Mouse (Mus musculus) hindbrain, embryonic 14.5 days (tissue): Measurements from ENCODE around the gene Dnajc17. TPM values are rescaled to one million over a fixed set of nuclear protein-coding genes. Genes with fewer than 3 reads are reported as not detected.

Experiments
- ATAC-seq: fragments of 200-750 bp; cut with Nextera tagmentation; 2 replicates; pipeline ENCODE4 v1.8.0; 2017; ENCODE audit warnings: moderate number of reproducible peaks, mild to moderate bottlenecking, moderate TSS enrichment, moderate library complexity; ENCODE audit not compliant: low FRiP score
- DNase-seq: peaks from one replicate; pipeline ENCODE4 v3.0.0-alpha.2; 2015; ENCODE audit warnings: low spot score
- H3K27ac ChIP-seq: fragments of 300-500 bp; sonication (generic); 2 replicates; pipeline ENCODE4 v1.5.1; 2014; ENCODE audit warnings: mild to moderate bottlenecking, moderate library complexity
- H3K27me3 ChIP-seq: fragments of 300-500 bp; sonication (generic); 2 replicates; pipeline ENCODE4 v1.6.1; 2014; ENCODE audit warnings: mild to moderate bottlenecking, low read length, mixed read lengths; ENCODE audit not compliant: control insufficient read depth, insufficient read depth
- H3K36me3 ChIP-seq: fragments of 300-500 bp; sonication (generic); replicated peaks from 2 replicates; pipeline ENCODE4 v1.6.1; 2014; ENCODE audit not compliant: control insufficient read depth, insufficient read depth
- H3K4me1 ChIP-seq: fragments of 300-500 bp; sonication (generic); replicated peaks from 2 replicates; pipeline ENCODE4 v1.6.1; 2014; ENCODE audit warnings: antibody characterized with exemption, low read length, mixed read lengths; ENCODE audit not compliant: control insufficient read depth, insufficient read depth
- H3K4me2 ChIP-seq: fragments of 300-500 bp; sonication (generic); replicated peaks from 2 replicates; pipeline ENCODE4 v1.6.1; 2014; ENCODE audit warnings: mild to moderate bottlenecking, moderate library complexity
- H3K4me3 ChIP-seq: fragments of 300-500 bp; sonication (generic); replicated peaks from 2 replicates; pipeline ENCODE4 v1.5.1; 2014; ENCODE audit warnings: mild to moderate bottlenecking, low read length
- H3K9ac ChIP-seq: fragments of 300-500 bp; sonication (generic); 2 replicates; pipeline ENCODE4 v1.6.1; 2014
- H3K9me3 ChIP-seq: fragments of 300-500 bp; sonication (generic); 2 replicates; pipeline ENCODE4 v1.6.1; 2016; ENCODE audit warnings: low read length; ENCODE audit not compliant: control insufficient read depth
- WGBS: fragments of 180-500 bp; shearing (Covaris S2); extraction: QIAGEN DNeasy Blood & Tissue Kit; methylation state at CpG from one replicate; pipeline ENCODE4 v1.1.7; 2014; 5-methylcytosine and 5-hydroxymethylcytosine counted together
- polyA plus RNA-seq: library from polyadenylated mRNA; unstranded; fragments of >200 nt; fragmentation: Nextera tagmentation; extraction: Ambion mirVana; gene quantifications from 2 replicates; pipeline ENCODE4 v1.2.1, GENCODE M21; 2014

Gene Dnajc17
- polyA plus RNA-seq, 1 experiment from 2014 or later = 20.1 TPM

DNA sequence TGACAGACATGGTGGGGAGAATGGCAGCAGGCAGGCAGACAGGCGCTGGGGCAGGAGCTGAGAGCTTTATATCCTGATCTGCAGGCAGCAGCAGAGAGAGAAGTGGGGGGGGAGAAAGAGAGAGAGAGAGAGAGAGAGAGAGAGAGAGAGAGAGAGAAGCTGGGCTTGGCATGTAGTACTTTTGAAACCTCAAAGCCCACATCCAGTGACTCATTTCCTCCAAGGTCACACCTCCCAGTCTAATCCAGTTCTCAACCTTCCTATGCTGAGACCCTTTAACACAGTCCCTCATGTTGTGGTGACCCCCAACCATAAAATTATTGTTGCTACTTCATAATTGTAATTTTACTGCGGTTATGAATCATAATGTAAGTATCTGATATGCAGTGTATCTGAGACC, 38.3 kb downstream of the Dnajc17 start:
- ATAC-seq = no peak
- WGBS = 96% methylated on average over 2 of the region's 2 CpGs
- no peak overlapping the region for H3K27ac ChIP-seq
- no peak overlapping the region for H3K9ac ChIP-seq
- no peaks in the 10 kb centered on the region for H3K36me3 ChIP-seq
- H3K9me3 ChIP-seq = no peaks in the 10 kb centered on the region
- H3K27me3 ChIP-seq = peaks cover 28% of the 10 kb centered on the region
- no peak overlapping the region for H3K4me3 ChIP-seq
- DNase-seq = no peak
- H3K4me2 ChIP-seq = no peak overlapping the region
- peaks cover 28% of the 10 kb centered on the region for H3K4me1 ChIP-seq

DNA sequence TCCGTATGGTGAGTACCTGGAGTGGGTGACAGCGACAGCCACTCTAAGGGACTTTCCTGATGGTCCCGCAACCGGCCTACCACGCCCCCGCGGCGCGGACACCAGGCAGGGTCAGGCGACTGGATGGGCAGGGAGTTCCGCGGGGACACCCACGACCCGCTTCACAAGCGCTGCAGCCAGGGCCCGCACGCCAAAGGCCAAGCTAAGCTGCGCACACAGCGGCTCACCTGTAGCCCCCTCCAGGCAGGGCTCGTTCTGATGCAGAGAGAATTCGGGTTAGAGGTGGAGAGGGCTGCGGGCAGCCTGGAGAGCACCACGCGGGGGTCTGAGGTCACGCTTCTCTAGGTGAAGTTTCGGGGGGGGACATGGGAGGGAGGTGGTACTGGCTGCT, 40.7 kb downstream of the Dnajc17 start:
- WGBS = 3% methylated on average over 21 of the region's 26 CpGs
- DNase-seq (no peak), ATAC-seq (peak; percentile 33; the same call in 1 of the 2 replicates)
- Histone ChIP-seq H3K4me3 (peak overlapping the region; percentile 50), H3K27me3 (peaks cover 35% of the 10 kb centered on the region), H3K9me3 (no peaks in the 10 kb centered on the region), H3K4me2 (peak overlapping the region; percentile 100), H3K27ac (no peak overlapping the region), H3K36me3 (no peaks in the 10 kb centered on the region), H3K4me1 (peaks cover 21% of the 10 kb centered on the region), H3K9ac (peak overlapping the region; percentile 51)

DNA sequence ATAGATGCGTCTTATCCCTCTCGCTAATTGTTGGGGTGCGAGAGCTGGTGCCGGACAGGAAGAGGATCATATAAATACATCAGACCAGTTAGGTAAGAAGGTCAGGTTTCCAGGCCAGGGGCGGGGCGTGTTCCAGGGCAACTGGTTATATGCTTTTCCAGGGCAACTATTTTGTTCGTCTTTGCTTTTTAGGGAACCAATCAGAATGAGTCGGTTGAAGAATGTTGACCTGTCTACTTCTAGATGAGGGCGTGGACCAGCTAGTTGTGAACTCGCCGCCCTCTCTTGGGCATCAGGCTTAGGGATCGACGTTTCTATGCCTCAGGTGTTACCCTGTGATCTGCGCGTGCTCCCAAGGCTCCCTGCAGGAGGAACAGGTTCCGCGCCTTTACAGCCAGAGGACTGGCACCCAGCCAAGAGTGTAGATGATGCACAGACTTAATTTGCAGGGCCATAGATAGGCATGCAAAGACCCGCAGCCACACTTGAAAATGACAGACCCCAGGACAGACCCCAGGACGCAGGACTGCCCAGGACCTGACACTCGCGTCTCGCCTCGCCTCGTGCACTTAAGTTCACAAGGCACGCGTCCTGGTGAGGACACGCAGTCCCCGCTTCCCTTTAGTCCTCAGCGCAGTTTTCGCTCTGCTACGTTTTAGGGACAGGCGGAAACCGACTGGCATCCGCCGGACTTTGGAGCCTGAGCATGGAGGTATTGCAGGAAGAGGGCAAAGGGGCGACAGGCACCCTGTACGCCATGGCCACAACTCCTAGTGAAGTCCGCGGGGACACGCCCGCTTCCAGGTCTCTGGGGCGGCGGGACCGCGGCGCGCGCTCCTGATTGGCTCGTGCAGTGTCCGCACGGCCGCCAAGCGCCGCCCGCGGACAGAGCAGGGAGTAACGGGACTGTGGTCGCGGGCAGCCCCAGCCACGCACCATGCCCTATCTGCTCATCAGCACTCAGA, 41.4 kb downstream of the Dnajc17 start, which contains the start of gene Gchfr:
Gene Gchfr, plus strand, starts transcription at position 873 of the 965 bp plus-strand sequence.
- H3K9ac ChIP-seq = peak within 1 kb of the TSS; percentile 51
- H3K4me2 ChIP-seq = peak within 1 kb of the TSS; percentile 100
- H3K9me3 ChIP-seq = no peaks in the 10 kb centered on the region
- DNase-seq = peak; percentile 70
- peak within 1 kb of the TSS; percentile 50 for H3K4me3 ChIP-seq
- H3K4me1 ChIP-seq = peaks cover 16% of the 10 kb centered on the region
- H3K36me3 ChIP-seq = no peaks in the 10 kb centered on the region
- no peak within 1 kb of the TSS for H3K27ac ChIP-seq
- peak; percentile 73 for ATAC-seq
- under 1% methylated on average over 60 of the region's 60 CpGs for WGBS
- peaks cover 35% of the 10 kb centered on the region for H3K27me3 ChIP-seq

DNA sequence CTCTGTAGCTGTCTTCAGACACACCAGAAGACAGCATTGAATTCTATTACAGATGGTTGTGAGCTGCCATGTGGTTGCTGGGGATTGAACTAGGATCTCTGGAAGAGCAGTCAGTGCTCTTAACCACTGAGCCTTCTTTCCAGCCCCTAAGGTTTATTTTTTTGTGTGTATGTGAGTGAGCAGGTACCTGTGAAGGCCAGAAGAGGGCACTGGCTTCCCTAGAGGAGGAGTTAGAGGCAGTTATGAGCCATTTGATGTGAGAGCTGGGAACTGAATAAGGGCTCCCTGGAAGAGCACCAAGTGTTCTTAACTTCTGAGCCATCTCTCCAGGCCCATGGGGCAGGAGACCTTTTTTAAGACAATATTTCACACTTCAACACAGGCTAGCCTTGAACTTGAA, 43.2 kb downstream of the Dnajc17 start:
- DNase-seq = no peak
- peaks cover 35% of the 10 kb centered on the region for H3K27me3 ChIP-seq
- H3K4me1 ChIP-seq = peaks cover 16% of the 10 kb centered on the region
- no peak for ATAC-seq
- H3K9ac ChIP-seq = no peak overlapping the region
- H3K27ac ChIP-seq = no peak overlapping the region
- H3K36me3 ChIP-seq = no peaks in the 10 kb centered on the region
- H3K4me2 ChIP-seq = no peak overlapping the region
- no peaks in the 10 kb centered on the region for H3K9me3 ChIP-seq
- H3K4me3 ChIP-seq = no peak overlapping the region

DNA sequence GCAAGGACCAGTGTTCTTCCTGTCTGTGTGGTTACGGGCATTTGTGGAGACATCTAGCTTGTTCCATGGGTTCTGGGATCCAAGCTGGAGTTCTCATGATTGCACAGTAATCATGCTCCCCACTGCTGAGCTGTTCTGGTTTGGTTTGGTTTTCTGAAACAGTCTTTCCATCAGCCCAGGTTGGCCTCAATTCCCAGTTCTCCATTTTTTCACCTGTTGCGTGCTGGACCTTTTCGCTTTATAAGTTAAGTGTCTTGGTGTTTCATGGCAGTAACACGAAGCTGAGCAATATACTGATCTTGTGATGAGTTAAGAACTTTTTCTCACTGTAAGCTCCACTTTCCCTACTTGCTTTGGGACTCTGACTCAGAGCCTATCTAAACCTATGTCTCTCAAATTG, 44.6 kb downstream of the Dnajc17 start:
- peaks cover 16% of the 10 kb centered on the region for H3K4me1 ChIP-seq
- ATAC-seq (no peak), DNase-seq (no peak)
- H3K27me3 ChIP-seq = peaks cover 35% of the 10 kb centered on the region
- no peaks in the 10 kb centered on the region for H3K9me3 ChIP-seq
- 88% methylated on average over 4 of the region's 4 CpGs for WGBS
- no peak overlapping the region for H3K27ac ChIP-seq
- H3K9ac ChIP-seq = no peak overlapping the region
- no peak overlapping the region for H3K4me2 ChIP-seq
- no peak overlapping the region for H3K4me3 ChIP-seq
- H3K36me3 ChIP-seq = no peaks in the 10 kb centered on the region

DNA sequence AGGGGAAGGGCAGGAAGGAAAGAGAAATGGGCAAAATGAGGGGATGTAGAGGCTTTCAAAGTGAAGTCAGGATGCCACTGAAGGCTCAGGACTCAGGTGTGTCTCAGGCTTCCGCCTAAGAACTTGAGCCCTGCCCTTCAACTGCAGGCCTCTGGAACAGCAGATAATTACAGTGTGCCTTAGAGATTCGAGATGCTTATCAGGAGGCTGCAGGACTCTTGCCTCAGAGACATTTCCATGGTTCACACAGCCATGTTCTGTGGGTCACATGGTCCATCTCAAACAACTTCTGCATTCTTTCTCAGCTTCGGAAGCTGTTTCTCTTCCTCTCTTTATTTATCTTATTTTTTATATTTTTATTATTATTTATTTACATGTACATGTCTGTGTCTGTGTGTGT, 45.5 kb downstream of the Dnajc17 start:
- H3K4me2 ChIP-seq = no peak overlapping the region
- H3K9ac ChIP-seq = no peak overlapping the region
- H3K27ac ChIP-seq = no peak overlapping the region
- no peak overlapping the region for H3K4me3 ChIP-seq
- WGBS = 61% methylated on average over 3 of the region's 3 CpGs
- no peak for ATAC-seq
- no peaks in the 10 kb centered on the region for H3K36me3 ChIP-seq
- no peak for DNase-seq
- H3K9me3 ChIP-seq = no peaks in the 10 kb centered on the region
- H3K4me1 ChIP-seq = peaks cover 16% of the 10 kb centered on the region
- H3K27me3 ChIP-seq = peaks cover 34% of the 10 kb centered on the region

DNA sequence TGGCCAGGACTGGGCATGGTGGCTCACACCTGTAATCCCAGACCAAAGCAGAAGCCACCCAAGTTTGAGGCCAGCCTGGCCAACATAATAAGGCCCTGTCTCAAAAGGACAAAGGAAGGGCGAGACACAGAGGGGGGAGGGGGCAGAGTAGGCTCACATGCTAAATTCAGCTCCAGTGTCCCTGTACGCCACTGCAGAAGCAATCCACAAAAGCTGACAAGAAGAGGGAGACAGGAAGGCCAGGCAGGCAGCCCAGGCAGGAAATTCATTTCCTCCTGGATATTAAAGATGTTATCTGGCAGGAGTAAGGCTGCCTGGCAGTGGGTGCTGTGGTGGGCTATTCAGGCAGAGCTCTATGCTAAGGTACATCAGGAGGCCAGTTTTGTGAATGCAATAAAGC, 47.3 kb downstream of the Dnajc17 start:
- Histone ChIP-seq H3K27ac (no peak overlapping the region), H3K4me3 (no peak overlapping the region), H3K27me3 (peaks cover 17% of the 10 kb centered on the region; the same call in 1 of the 2 replicates), H3K4me1 (peaks cover 4% of the 10 kb centered on the region), H3K9ac (no peak overlapping the region), H3K36me3 (no peaks in the 10 kb centered on the region), H3K9me3 (no peaks in the 10 kb centered on the region), H3K4me2 (no peak overlapping the region)
- DNase-seq (no peak), ATAC-seq (no peak)
- WGBS = 39% methylated on average over 2 of the region's 2 CpGs

DNA sequence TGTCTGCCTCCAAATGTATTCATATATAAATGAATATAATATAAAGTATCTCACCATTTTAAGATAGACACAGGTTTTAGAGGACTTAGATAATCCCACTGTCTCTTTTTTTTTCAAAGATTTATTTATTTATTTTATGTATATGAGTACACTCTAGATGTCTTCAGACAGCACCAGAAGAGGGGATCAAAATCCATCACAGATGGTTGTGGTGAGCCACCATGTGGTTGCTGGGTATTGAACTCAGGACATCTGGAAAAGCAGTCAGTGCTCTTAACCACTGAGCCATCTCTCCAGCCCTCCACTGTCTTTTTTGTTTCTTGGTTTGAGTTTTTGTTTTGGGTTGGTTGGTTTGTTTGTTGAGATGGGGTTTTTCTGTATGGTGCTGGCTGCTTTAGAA, 50.8 kb downstream of the Dnajc17 start:
- Histone ChIP-seq H3K4me3 (no peak overlapping the region), H3K4me1 (peaks cover 16% of the 10 kb centered on the region), H3K4me2 (peak overlapping the region; percentile 94), H3K36me3 (peaks cover 18% of the 10 kb centered on the region), H3K9me3 (no peaks in the 10 kb centered on the region), H3K9ac (no peak overlapping the region), H3K27ac (no peak overlapping the region), H3K27me3 (no peaks in the 10 kb centered on the region)
- no peak for DNase-seq
- ATAC-seq = no peak

DNA sequence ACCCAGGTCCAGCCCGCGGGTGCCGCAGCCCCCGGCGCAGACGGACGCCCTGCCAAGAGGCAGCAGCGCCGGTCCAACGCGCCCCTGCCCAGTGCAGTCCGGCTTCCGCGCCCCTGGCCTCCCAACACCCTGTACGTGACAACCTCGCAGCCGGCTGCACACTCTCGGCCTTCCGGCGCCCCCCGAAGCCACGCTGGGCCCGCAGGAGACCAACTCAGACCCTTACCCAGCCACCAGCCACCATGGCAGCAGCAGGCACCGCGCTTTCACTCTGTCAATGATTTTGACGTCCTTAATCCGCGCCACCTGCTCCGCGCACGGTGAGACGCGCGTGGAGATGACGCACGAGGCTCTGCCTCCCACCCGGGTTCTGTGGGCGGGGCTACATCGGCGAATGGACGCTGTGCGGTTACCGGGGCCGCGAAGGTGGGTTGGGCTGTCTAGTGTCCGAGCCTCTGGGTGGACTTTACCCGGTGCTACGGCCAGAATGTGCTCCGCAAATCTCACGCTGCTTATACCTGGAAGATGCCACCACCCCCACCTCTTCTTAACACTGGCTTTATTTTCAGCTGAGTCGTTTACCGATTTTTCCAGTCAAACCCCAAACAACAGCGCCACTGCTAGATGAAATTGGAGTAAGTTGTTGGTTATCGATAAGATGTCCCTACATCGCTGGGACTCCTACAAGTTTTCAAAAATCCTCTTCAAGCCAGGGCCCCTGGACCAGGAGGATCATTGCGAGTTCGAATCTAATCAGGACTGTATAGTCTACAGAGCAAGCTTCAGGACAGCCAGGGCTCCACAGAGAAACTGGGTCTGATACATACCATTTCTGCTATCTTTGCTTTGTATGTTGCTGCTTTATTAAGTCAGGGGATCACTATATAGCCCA, 51.7 kb downstream of the Dnajc17 start, which contains the start of gene Rmdn3:
Gene Rmdn3, minus strand, starts transcription at position 354 of the 892 bp plus-strand sequence.
- H3K27ac ChIP-seq = peak within 1 kb of the TSS; percentile 81
- H3K4me1 ChIP-seq = peaks cover 16% of the 10 kb centered on the region
- under 1% methylated on average over 57 of the region's 57 CpGs for WGBS
- DNase-seq (peak; percentile 99), ATAC-seq (peak; percentile 94)
- peaks cover 28% of the 10 kb centered on the region for H3K36me3 ChIP-seq
- H3K9ac ChIP-seq = peak within 1 kb of the TSS; percentile 87
- peak within 1 kb of the TSS; percentile 79 for H3K4me3 ChIP-seq
- H3K9me3 ChIP-seq = no peaks in the 10 kb centered on the region
- peak within 1 kb of the TSS; percentile 94 for H3K4me2 ChIP-seq
- no peaks in the 10 kb centered on the region for H3K27me3 ChIP-seq
